Mouse (Mus musculus): ENCODE measurements around the gene Kcnq1. TPM values are rescaled to one million over a fixed set of nuclear protein-coding genes. Genes with fewer than 3 reads are reported as not detected.
A peak's percentile ranks its signal among the peaks of the same experiment; 100 is the strongest.

The Kcnq1 gene
- polyA plus RNA-seq, 1 experiment from 2014 or later, result 7.9 TPM

DNA sequence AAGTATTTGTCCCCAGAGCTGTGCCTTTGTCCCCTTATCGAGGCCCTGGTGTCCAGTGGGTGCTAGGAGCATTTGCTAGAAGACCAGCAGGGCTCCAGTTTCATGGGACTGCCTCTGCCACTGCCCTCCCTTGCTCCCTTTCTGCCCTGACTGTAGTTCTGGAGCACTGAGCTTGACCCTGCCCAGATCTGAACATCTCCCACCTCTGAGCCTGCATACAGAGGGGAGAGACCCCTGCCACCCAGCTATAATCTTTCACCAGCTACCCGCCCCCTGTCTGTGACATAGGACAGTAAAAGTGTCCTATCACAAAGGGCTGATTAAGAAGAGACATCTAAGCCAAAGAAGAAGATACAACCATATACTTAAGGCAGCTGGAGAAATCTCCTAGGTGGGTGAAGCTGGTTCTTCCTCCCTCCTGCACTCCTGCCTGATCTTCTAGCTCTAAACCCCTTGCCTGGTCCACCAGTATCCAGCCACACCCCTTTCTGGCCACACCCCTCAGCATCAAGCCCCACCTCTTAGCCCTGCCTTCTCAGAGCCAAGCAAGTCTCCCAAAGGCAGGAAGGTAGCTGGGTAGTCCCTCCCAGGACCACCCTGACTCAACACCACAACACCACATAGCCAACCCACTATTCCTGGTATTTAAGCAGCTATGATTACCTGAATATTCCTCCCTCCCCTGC is 322.8 kb downstream of the Kcnq1 start:
- Histone ChIP-seq H3K27me3 (replicated peaks) (no peaks in the 10 kb centered on the region), H3K9ac (no peak overlapping the region), H3K4me2 (replicated peaks) (no peak overlapping the region), H3K4me3 (replicated peaks) (no peak overlapping the region), H3K36me3 (no peaks in the 10 kb centered on the region), H3K9me3 (no peaks in the 10 kb centered on the region), H3K27ac (no peak overlapping the region), H3K4me1 (replicated peaks) (0 out of 2 replicates have a peak, but pooled peaks cover 12% of the 10 kb centered on the region)
- WGBS, result 58% methylated on average over 2 of the region's 2 CpGs
- peak; percentile 36; the same call in 1 of the 2 replicates for ATAC-seq

DNA sequence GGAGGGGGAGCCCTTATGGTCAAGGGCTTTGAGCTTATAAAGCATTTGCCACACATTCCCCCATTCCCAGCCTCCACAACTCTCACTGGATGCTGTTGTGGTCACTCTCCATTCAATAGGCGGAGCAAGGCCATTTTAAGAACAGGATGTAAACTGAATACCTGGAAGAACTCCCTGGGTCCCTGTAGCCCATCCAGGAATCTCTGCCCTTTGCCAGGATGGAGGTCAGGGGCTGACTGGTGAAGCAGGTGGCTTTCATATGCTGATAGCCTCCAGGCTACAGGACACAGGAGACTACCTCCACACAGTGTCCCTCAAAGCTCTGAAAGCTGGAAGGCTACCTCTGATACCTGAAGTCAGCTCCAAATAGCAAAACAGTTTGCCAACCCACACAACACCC is 326.5 kb downstream of the Kcnq1 start:
- Histone ChIP-seq H3K36me3 (no peaks in the 10 kb centered on the region), H3K27ac (no peak overlapping the region), H3K4me3 (replicated peaks) (no peak overlapping the region), H3K9me3 (no peaks in the 10 kb centered on the region), H3K27me3 (replicated peaks) (no peaks in the 10 kb centered on the region), H3K9ac (no peak overlapping the region), H3K4me1 (replicated peaks) (peaks cover 16% of the 10 kb centered on the region), H3K4me2 (replicated peaks) (no peak overlapping the region)
- 90% methylated on average over 1 of the region's 1 CpGs for WGBS
- no peak for ATAC-seq

DNA sequence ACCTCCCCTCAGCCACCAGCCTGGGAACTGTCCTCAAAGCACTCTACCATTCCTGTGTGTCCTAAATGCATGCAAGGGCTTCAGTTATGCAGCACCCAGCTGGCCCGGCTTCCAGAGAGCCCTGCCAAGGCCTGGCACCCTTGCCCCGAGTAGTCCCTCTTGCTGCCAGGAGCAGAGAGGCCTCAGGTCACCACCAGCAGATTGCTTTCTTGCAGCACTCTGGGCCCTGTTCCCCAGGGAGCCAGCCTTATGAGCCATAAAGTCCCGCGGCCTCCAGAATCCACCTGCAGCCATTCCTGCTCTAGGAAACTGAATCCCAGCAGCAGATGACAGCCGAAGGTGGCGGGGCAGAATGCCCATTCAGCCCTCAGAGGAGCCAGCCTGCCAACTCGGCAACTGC is 327.2 kb downstream of the Kcnq1 start:
- no peak for ATAC-seq
- WGBS, result 73% methylated on average over 7 of the region's 7 CpGs
- no peaks in the 10 kb centered on the region for H3K27me3 ChIP-seq (replicated peaks)
- H3K36me3 ChIP-seq, result no peaks in the 10 kb centered on the region
- H3K4me3 ChIP-seq (replicated peaks), result no peak overlapping the region
- H3K9me3 ChIP-seq, result no peaks in the 10 kb centered on the region
- H3K9ac ChIP-seq, result no peak overlapping the region
- H3K4me2 ChIP-seq (replicated peaks), result no peak overlapping the region
- H3K4me1 ChIP-seq (replicated peaks), result peaks cover 15% of the 10 kb centered on the region
- no peak overlapping the region for H3K27ac ChIP-seq

DNA sequence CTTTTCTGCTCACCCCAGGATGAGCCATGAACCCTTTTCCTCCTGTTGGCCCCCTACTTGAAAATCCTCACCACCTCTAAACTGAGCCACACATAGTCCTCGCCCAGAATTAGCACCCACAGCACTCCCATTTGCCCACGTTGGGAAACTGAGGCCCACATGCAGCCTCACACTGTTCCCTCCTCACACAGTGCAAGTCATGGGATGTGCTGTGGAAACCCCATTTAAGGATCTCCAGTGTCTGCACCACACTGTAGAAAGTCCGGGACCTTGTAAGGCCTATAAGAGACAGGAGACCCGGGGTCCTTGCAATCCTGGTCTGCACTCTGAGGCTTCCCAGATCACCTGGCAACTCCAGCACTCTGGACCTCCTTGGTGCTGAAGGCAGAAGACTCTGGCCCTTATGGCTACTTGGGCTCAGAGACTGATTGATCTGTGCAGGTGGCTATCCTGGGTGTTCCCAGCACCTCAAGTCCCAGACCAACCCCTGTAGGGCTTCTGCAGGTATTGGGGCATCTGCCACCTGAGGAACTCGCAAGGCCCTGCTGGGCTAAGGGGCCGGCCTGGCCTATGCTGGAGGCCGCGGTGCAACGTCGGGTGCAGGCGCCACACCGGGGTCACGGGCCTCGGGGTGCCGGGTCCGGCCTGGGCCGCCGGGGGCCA is 331.2 kb downstream of the Kcnq1 start:
- peak overlapping the region; percentile 95 for H3K4me2 ChIP-seq (replicated peaks)
- no peaks in the 10 kb centered on the region for H3K36me3 ChIP-seq
- H3K9ac ChIP-seq, result peak overlapping the region; percentile 62
- 0 out of 2 replicates have a peak overlapping the region, but pooled peaks have one; percentile 9 for H3K27ac ChIP-seq
- peaks cover 11% of the 10 kb centered on the region for H3K4me1 ChIP-seq (replicated peaks)
- H3K9me3 ChIP-seq, result no peaks in the 10 kb centered on the region
- ATAC-seq, result peak; percentile 65
- H3K4me3 ChIP-seq (replicated peaks), result peak overlapping the region; percentile 47
- H3K27me3 ChIP-seq (replicated peaks), result no peaks in the 10 kb centered on the region
- WGBS, result 20% methylated on average over 18 of the region's 18 CpGs

DNA sequence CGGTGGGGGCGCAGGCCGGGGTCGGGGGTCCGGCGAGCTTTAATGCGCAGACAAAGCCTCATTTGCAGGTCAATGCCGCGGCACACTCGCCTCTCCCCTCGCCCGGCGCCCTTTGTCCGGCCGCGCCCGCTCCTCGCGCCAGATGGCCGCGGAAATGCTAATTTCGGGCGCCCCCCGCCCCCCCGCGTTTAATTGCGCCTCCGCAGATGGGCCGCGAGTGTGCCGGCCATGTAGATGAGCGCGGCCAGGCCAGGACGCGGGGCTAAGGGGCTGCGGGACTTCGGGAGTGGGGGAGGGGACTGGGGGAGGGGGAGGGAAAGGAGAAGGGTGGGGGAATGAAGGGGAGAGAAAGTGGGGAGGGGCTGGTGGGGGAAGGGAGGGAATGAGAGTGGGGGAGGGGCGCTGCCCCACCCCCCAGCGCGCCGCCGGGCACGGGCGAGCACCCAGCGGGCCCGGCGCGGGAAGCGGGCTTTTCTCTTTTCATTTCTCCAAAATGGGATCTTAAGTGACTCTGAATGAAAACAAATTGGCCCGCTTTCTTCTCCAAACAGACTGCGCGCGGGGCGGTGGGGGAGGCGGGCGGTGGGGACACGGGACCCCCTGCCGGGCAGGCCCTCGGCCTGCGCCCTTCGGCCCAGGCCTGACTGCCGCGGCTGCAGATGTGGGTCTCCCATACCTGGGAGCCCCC is 331.9 kb downstream of the Kcnq1 start:
- Histone ChIP-seq H3K4me2 (replicated peaks) (peak overlapping the region; percentile 95), H3K4me3 (replicated peaks) (peak overlapping the region; percentile 47), H3K27me3 (replicated peaks) (peaks cover 3% of the 10 kb centered on the region; the same call in 1 of the 2 replicates), H3K27ac (0 out of 2 replicates have a peak overlapping the region, but pooled peaks have one; percentile 9), H3K9me3 (no peaks in the 10 kb centered on the region), H3K4me1 (replicated peaks) (peaks cover 11% of the 10 kb centered on the region), H3K9ac (peak overlapping the region; percentile 62), H3K36me3 (no peaks in the 10 kb centered on the region)
- peak; percentile 51 for ATAC-seq
- 1% methylated on average over 59 of the region's 63 CpGs for WGBS

DNA sequence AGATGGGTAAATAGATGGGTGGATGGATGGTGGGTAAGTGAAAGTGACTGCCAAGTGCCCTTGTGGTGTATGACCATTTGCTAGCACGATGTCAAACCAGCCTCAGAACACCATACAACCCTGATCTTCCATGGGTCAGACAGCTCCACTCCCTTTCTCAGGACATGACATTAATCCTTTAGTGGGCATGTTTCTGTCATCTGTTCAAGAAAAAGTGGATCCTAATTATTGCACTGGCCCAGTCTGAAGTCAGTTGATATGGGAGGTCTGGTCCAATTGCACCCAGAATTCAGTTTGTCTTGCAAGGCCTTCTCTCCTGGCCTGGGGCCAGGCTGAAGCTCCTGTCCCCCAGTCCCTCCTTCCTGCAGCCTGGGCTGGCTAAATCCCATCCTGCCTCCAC is 332.8 kb downstream of the Kcnq1 start:
- Histone ChIP-seq H3K4me3 (replicated peaks) (no peak overlapping the region), H3K27ac (no peak overlapping the region), H3K4me2 (replicated peaks) (no peak overlapping the region), H3K9me3 (no peaks in the 10 kb centered on the region), H3K4me1 (replicated peaks) (peaks cover 11% of the 10 kb centered on the region), H3K36me3 (no peaks in the 10 kb centered on the region), H3K9ac (no peak overlapping the region), H3K27me3 (replicated peaks) (peaks cover 11% of the 10 kb centered on the region)
- no peak; the same call in 1 of the 2 replicates for ATAC-seq
- WGBS, result 82% methylated on average over 1 of the region's 1 CpGs

DNA sequence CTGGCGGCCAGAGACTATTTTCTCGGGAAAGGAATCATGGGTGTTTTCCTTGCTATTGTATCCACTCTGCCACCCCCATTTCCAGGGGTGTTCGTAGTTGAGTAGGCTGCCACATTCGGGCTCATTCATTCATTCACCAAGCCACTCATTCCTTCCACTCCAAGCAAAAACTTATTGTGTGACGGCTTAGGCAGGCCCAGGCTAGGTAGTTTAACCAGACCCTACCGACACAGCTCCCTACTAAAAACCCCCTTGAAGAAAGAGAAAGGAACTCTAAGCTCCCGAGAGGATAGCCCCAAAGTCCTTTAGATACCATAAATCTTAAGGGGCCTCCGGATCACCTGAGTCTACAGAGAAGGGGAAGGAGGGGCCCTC is 338.4 kb downstream of the Kcnq1 start:
- H3K9ac ChIP-seq, result 0 out of 2 replicates have a peak overlapping the region, but pooled peaks have one; percentile 41
- no peak overlapping the region for H3K4me2 ChIP-seq (replicated peaks)
- H3K36me3 ChIP-seq, result no peaks in the 10 kb centered on the region
- no peak for ATAC-seq
- peaks cover 14% of the 10 kb centered on the region for H3K4me1 ChIP-seq (replicated peaks)
- no peak overlapping the region for H3K4me3 ChIP-seq (replicated peaks)
- no peak overlapping the region for H3K27ac ChIP-seq
- WGBS, result 53% methylated on average over 8 of the region's 8 CpGs
- peaks cover 24% of the 10 kb centered on the region for H3K27me3 ChIP-seq (replicated peaks)
- no peaks in the 10 kb centered on the region for H3K9me3 ChIP-seq

DNA sequence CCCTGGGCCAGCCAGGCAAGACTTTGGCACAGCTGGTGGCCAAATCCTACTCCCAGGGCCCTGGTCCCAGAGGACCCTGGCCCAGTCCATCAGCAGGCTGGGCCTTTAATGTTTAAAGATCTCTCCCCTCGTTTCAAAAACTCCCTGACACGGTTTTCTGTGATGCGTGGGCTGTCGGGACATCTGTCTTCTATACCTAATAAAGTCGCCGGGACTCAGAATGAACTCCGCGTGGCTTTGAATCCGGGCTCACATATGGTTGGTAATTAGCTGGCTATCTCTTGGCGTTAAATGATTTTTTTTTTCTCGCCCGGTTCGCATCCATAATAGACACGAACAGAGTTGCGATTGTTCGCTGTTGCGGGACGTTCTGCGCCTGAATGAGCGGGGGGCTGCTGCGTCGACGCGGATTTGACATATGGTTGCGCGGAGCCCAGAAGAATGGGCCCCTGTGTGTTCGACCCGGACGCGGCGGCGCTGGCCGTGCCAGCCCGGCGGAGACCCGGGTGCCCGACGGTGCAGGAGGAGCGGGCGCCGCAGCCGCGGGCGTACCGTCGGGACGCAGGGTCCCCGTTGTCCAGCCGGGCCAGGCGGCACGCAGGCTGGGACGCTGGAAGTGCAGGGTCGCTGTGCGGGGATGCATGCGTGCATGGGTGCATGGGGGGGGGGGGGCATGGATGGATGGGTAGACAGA is 338.9 kb downstream of the Kcnq1 start:
- Histone ChIP-seq H3K4me2 (replicated peaks) (peak overlapping the region; percentile 83), H3K36me3 (no peaks in the 10 kb centered on the region), H3K27me3 (replicated peaks) (peaks cover 24% of the 10 kb centered on the region), H3K9me3 (no peaks in the 10 kb centered on the region), H3K27ac (no peak overlapping the region), H3K9ac (peak overlapping the region; percentile 41; the same call in 1 of the 2 replicates), H3K4me1 (replicated peaks) (peaks cover 14% of the 10 kb centered on the region), H3K4me3 (replicated peaks) (peak overlapping the region; percentile 38)
- no peak for ATAC-seq
- 7% methylated on average over 55 of the region's 55 CpGs for WGBS

DNA sequence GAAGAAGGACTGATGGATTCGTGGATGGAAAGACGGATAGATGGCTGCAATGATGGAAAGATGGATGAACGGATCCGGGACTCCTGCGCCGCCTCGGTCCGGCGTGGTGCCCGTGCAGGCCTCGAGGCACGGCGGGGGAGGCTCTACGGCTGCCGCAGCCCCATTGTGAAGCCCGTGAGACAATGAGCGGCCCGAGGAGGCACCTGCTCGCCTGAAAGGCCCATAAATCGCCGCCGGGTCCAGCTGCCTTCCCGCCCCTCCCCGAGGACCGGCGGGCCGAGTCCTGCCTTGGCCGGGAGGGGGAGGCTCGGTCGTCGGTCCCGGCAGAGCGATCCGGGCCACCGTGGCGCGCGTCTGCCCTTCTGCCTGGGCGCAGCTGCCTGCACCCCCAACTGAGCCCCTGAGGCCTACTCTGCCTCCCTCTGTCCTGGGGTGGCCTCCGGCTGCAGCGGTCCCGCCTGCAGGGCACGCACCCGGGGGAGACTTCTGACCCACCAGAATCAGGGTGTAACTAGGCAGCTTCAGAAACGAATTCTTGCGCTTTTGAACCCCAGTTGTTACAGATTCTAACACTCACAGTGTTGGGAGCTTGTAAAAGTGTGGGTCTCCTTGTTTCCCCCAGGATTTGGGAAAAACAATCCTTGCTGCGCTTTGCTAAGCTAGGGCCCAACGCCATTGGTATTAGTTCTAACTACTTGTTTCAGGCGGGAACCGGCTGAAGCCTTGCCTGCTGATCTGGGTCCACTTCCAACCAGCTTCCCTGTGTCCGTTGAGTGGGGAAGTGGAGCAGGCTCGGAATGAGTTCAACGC is 339.7 kb downstream of the Kcnq1 start:
- WGBS, result 10% methylated on average over 53 of the region's 53 CpGs
- ATAC-seq, result peak; percentile 69
- Histone ChIP-seq H3K27ac (no peak overlapping the region), H3K9me3 (no peaks in the 10 kb centered on the region), H3K4me2 (replicated peaks) (peak overlapping the region; percentile 83), H3K36me3 (no peaks in the 10 kb centered on the region), H3K4me1 (replicated peaks) (peaks cover 14% of the 10 kb centered on the region), H3K4me3 (replicated peaks) (peak overlapping the region; percentile 38), H3K9ac (peak overlapping the region; percentile 41), H3K27me3 (replicated peaks) (peaks cover 24% of the 10 kb centered on the region)

DNA sequence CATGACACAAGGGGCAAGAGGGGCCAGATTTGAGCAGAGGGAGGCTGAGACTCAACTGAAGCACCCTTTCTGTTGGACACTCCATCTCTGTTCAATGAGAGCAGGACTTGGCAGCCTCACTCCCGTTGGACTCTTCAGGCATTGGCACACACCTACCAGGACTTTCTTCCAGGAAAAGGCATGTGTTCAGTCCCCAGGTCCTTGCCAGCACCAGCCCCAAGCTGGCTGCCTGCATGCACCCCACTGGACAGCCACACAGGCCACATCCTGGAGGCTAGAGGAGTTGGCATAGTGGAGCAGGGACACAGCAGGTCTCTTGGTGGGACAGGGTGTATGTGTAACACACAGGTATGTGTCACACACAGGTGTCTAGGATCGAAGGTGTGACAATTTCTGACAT is 341.0 kb downstream of the Kcnq1 start:
- ATAC-seq, result no peak
- 71% methylated on average over 2 of the region's 2 CpGs for WGBS
- H3K9ac ChIP-seq, result no peak overlapping the region
- peaks cover 24% of the 10 kb centered on the region for H3K27me3 ChIP-seq (replicated peaks)
- no peaks in the 10 kb centered on the region for H3K9me3 ChIP-seq
- no peak overlapping the region for H3K4me2 ChIP-seq (replicated peaks)
- H3K4me3 ChIP-seq (replicated peaks), result no peak overlapping the region
- H3K27ac ChIP-seq, result no peak overlapping the region
- H3K36me3 ChIP-seq, result no peaks in the 10 kb centered on the region
- H3K4me1 ChIP-seq (replicated peaks), result peaks cover 14% of the 10 kb centered on the region

DNA sequence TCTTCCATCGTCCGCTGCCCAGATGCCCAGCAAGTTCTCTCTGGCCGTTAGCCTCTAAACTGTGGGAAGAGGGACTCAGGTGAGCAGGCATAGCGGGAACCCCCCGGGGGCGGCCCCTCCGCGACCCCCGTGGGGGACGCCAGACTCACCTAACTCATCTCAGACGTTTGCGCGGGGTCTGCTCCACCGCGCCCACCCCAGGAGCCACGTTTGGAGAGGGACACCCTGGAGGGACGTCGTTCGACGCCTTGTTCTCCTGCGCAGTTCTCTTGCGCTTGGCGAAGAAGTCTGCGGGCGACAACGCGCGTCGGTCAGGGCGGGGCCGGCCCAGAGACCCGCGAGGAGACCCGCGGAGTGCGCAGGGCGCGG is 352.8 kb downstream of the Kcnq1 start:
- peak overlapping the region; percentile 65 for H3K4me2 ChIP-seq (replicated peaks)
- no peaks in the 10 kb centered on the region for H3K27me3 ChIP-seq (replicated peaks)
- H3K4me1 ChIP-seq (replicated peaks), result peaks cover 5% of the 10 kb centered on the region; the same call in 1 of the 2 replicates
- H3K27ac ChIP-seq, result peak overlapping the region; percentile 56
- no peak for ATAC-seq
- peak overlapping the region; percentile 52 for H3K4me3 ChIP-seq (replicated peaks)
- peaks cover 17% of the 10 kb centered on the region; the same call in 1 of the 2 replicates for H3K9me3 ChIP-seq
- H3K9ac ChIP-seq, result peak overlapping the region; percentile 67
- WGBS, result 13% methylated on average over 38 of the region's 38 CpGs
- no peaks in the 10 kb centered on the region for H3K36me3 ChIP-seq
